Mouse (Mus musculus): ENCODE results near the gene Ifi35. TPM values are rescaled to one million over a fixed set of nuclear protein-coding genes. Genes with fewer than 3 reads are reported as not detected.
"Not testable (repeated sequence)": the region's sequence is repeated elsewhere in the genome, so short reads cannot be mapped to it uniquely, and the experiment has no call there.

Ifi35 gene
- total and polyA plus RNA-seq, 3 experiments: 11.5 to 25.5 (median 12.6) TPM

GRCm38 (mm10) chr11:101474298-101474697 lies 26.1 kb downstream of the Ifi35 start:
- Histone ChIP-seq H3K79me2 (replicated peaks; ENCODE audit: control insufficient read depth, insufficient read depth, low read length) (no peaks in the 10 kb centered on the region), H3K27me3 (ENCODE audit: control insufficient read depth, insufficient read depth, low read length) (no peaks in the 10 kb centered on the region), H3K36me3 (ENCODE audit: control insufficient read depth, insufficient read depth, low read length) (no peaks in the 10 kb centered on the region), H3K9ac (ENCODE audit: low read depth, low read length) (no peak overlapping the region), H3K4me1 (ENCODE audit: control insufficient read depth, insufficient read depth, low read length) (no peaks in the 10 kb centered on the region), H3K4me3 (no peak overlapping the region), H3K27ac (no peak overlapping the region)
- intact Hi-C loops (cut with DNase I): no loop called here
- no peak for TF ChIP-seq CTCF (IDR thresholded peaks at IDR 0.05)
- TF ChIP-seq POLR2A (IDR thresholded peaks at IDR 0.05; ENCODE audit: insufficient read depth, low read depth, low read length): no peak
- no peak for TF ChIP-seq EP300 (IDR thresholded peaks at IDR 0.05; ENCODE audit: insufficient read depth, low read depth, low read length)
- no peak for DNase-seq
- WGBS: 64% methylated on average over 5 of the region's 5 CpGs

GRCm38 (mm10) chr11:101476361-101476760 lies 28.2 kb downstream of the Ifi35 start:
- H3K9ac ChIP-seq (ENCODE audit: low read depth, low read length); H3K4me3 ChIP-seq; DNase-seq; H3K79me2 ChIP-seq (replicated peaks; ENCODE audit: control insufficient read depth, insufficient read depth, low read length); H3K27ac ChIP-seq; intact Hi-C loops (cut with DNase I); H3K27me3 ChIP-seq (ENCODE audit: control insufficient read depth, insufficient read depth, low read length); H3K4me1 ChIP-seq (ENCODE audit: control insufficient read depth, insufficient read depth, low read length); H3K36me3 ChIP-seq (ENCODE audit: control insufficient read depth, insufficient read depth, low read length): not testable (repeated sequence)
- 97% methylated on average over 4 of the region's 4 CpGs for WGBS

- H3K27ac ChIP-seq: no peak overlapping the region
- H3K4me3 ChIP-seq: no peak overlapping the region
- DNase-seq: no peak
- no peaks in the 10 kb centered on the region for H3K27me3 ChIP-seq (ENCODE audit: control insufficient read depth, insufficient read depth, low read length)
- no peaks in the 10 kb centered on the region for H3K36me3 ChIP-seq (ENCODE audit: control insufficient read depth, insufficient read depth, low read length)
- no peaks in the 10 kb centered on the region for H3K79me2 ChIP-seq (replicated peaks; ENCODE audit: control insufficient read depth, insufficient read depth, low read length)
- WGBS: 42% methylated on average over 4 of the region's 4 CpGs
- TF ChIP-seq EP300 (IDR thresholded peaks at IDR 0.05; ENCODE audit: insufficient read depth, low read depth, low read length) (no peak), CTCF (IDR thresholded peaks at IDR 0.05) (no peak), POLR2A (IDR thresholded peaks at IDR 0.05; ENCODE audit: insufficient read depth, low read depth, low read length) (no peak)
- intact Hi-C loops (cut with DNase I): no loop called here
- H3K9ac ChIP-seq (ENCODE audit: low read depth, low read length): no peak overlapping the region
- no peaks in the 10 kb centered on the region for H3K4me1 ChIP-seq (ENCODE audit: control insufficient read depth, insufficient read depth, low read length)
Measured at GRCm38 (mm10) chr11:101477194-101477551, 29.0 kb downstream of the Ifi35 start.

- no peak overlapping the region for H3K4me3 ChIP-seq
- no peak for DNase-seq
- 78% methylated on average over 10 of the region's 10 CpGs for WGBS
- no peaks in the 10 kb centered on the region for H3K36me3 ChIP-seq (ENCODE audit: control insufficient read depth, insufficient read depth, low read length)
- no peak overlapping the region for H3K27ac ChIP-seq
- no peaks in the 10 kb centered on the region for H3K4me1 ChIP-seq (ENCODE audit: control insufficient read depth, insufficient read depth, low read length)
- H3K27me3 ChIP-seq (ENCODE audit: control insufficient read depth, insufficient read depth, low read length): no peaks in the 10 kb centered on the region
- intact Hi-C loops (cut with DNase I): no loop called here
- no peaks in the 10 kb centered on the region for H3K79me2 ChIP-seq (replicated peaks; ENCODE audit: control insufficient read depth, insufficient read depth, low read length)
- TF ChIP-seq EP300 (IDR thresholded peaks at IDR 0.05; ENCODE audit: insufficient read depth, low read depth, low read length): no peak
- no peak for TF ChIP-seq CTCF (IDR thresholded peaks at IDR 0.05)
- no peak for TF ChIP-seq POLR2A (IDR thresholded peaks at IDR 0.05; ENCODE audit: insufficient read depth, low read depth, low read length)
- H3K9ac ChIP-seq (ENCODE audit: low read depth, low read length): no peak overlapping the region
Measured at GRCm38 (mm10) chr11:101477552-101478211, 29.5 kb downstream of the Ifi35 start.

- 24% methylated on average over 18 of the region's 18 CpGs for WGBS
- Histone ChIP-seq H3K79me2 (replicated peaks; ENCODE audit: control insufficient read depth, insufficient read depth, low read length) (no peaks in the 10 kb centered on the region), H3K36me3 (ENCODE audit: control insufficient read depth, insufficient read depth, low read length) (no peaks in the 10 kb centered on the region), H3K27me3 (ENCODE audit: control insufficient read depth, insufficient read depth, low read length) (no peaks in the 10 kb centered on the region), H3K4me1 (ENCODE audit: control insufficient read depth, insufficient read depth, low read length) (no peaks in the 10 kb centered on the region), H3K27ac (no peak overlapping the region), H3K9ac (ENCODE audit: low read depth, low read length) (no peak overlapping the region), H3K4me3 (no peak overlapping the region)
- DNase-seq: no peak
- intact Hi-C loops (cut with DNase I): no loop called here
- TF ChIP-seq POLR2A (IDR thresholded peaks at IDR 0.05; ENCODE audit: insufficient read depth, low read depth, low read length): no peak
- TF ChIP-seq CTCF (IDR thresholded peaks at IDR 0.05): no peak
- TF ChIP-seq EP300 (IDR thresholded peaks at IDR 0.05; ENCODE audit: insufficient read depth, low read depth, low read length): no peak
Measured at GRCm38 (mm10) chr11:101479171-101479635, 31.0 kb downstream of the Ifi35 start.

- Histone ChIP-seq H3K4me1 (ENCODE audit: control insufficient read depth, insufficient read depth, low read length) (no peaks in the 10 kb centered on the region), H3K27ac (no peak overlapping the region), H3K4me3 (no peak overlapping the region), H3K79me2 (replicated peaks; ENCODE audit: control insufficient read depth, insufficient read depth, low read length) (no peaks in the 10 kb centered on the region), H3K36me3 (ENCODE audit: control insufficient read depth, insufficient read depth, low read length) (no peaks in the 10 kb centered on the region), H3K9ac (ENCODE audit: low read depth, low read length) (no peak overlapping the region), H3K27me3 (ENCODE audit: control insufficient read depth, insufficient read depth, low read length) (no peaks in the 10 kb centered on the region)
- WGBS: 24% methylated on average over 6 of the region's 6 CpGs
- TF ChIP-seq CTCF (IDR thresholded peaks at IDR 0.05) (no peak), POLR2A (IDR thresholded peaks at IDR 0.05; ENCODE audit: insufficient read depth, low read depth, low read length) (no peak), EP300 (IDR thresholded peaks at IDR 0.05; ENCODE audit: insufficient read depth, low read depth, low read length) (no peak)
- intact Hi-C loops (cut with DNase I): no loop called here
- no peak for DNase-seq
Measured at GRCm38 (mm10) chr11:101480912-101481311, 32.7 kb downstream of the Ifi35 start.

Measured in heart, adult 2 months (tissue).